Mouse (Mus musculus): ENCODE data around the gene Sufu.
A peak's percentile ranks its signal among the peaks of the same experiment; 100 is the strongest.

Sufu gene

GRCm38 (mm10) chr19:46396686-46397435, at the start of gene Sufu:
Gene Sufu (plus strand): TSS chr19:46396896.
- peak; percentile 100 for DNase-seq

- no peak for DNase-seq
These were observed 49.5 kb upstream of the Sufu start for GRCm38 (mm10) chr19:46347146-46347545.

- DNase-seq, result no peak
These were observed 48.6 kb upstream of the Sufu start for GRCm38 (mm10) chr19:46347936-46348668.

GRCm38 (mm10) chr19:46348761-46349458, 47.8 kb upstream of the Sufu start:
- peak; percentile 98 for DNase-seq

- peak; percentile 91 for DNase-seq
These were observed 47.1 kb upstream of the Sufu start for GRCm38 (mm10) chr19:46349550-46349949.

GRCm38 (mm10) chr19:46350168-46350932, 46.3 kb upstream of the Sufu start, which contains the start of gene 2310034G01Rik:
Gene 2310034G01Rik (minus strand): TSS chr19:46350302.
- DNase-seq, result peak; percentile 88

GRCm38 (mm10) chr19:46356701-46357138, 40.0 kb upstream of the Sufu start:
- DNase-seq, result peak; percentile 99

- DNase-seq, result no peak
These were observed 39.1 kb upstream of the Sufu start for GRCm38 (mm10) chr19:46357344-46358280.

- DNase-seq, result no peak
These were observed 38.3 kb upstream of the Sufu start for GRCm38 (mm10) chr19:46358381-46358780.

GRCm38 (mm10) chr19:46362104-46362503, 34.6 kb upstream of the Sufu start:
- no peak for DNase-seq

- no peak for DNase-seq
These were observed 33.2 kb upstream of the Sufu start for GRCm38 (mm10) chr19:46363294-46364009.

GRCm38 (mm10) chr19:46367798-46368590, 28.7 kb upstream of the Sufu start:
- DNase-seq, result no peak

- DNase-seq, result peak; percentile 98
These were observed 27.5 kb upstream of the Sufu start for GRCm38 (mm10) chr19:46369204-46369603.

- no peak for DNase-seq
These were observed 22.1 kb upstream of the Sufu start for GRCm38 (mm10) chr19:46374477-46375088.

- DNase-seq, result no peak
These were observed 21.2 kb upstream of the Sufu start for GRCm38 (mm10) chr19:46375489-46375888.

- DNase-seq, result no peak
These were observed 20.8 kb upstream of the Sufu start for GRCm38 (mm10) chr19:46375891-46376290.

- DNase-seq, result no peak
These were observed 14.4 kb upstream of the Sufu start for GRCm38 (mm10) chr19:46382275-46382674.

- no peak for DNase-seq
These were observed 6.8 kb upstream of the Sufu start for GRCm38 (mm10) chr19:46389872-46390271.

- DNase-seq, result no peak
These were observed 4.7 kb upstream of the Sufu start for GRCm38 (mm10) chr19:46392018-46392417.

All from heart, adult 11 months (tissue).